Comparison of ENCODE assay signal across 9 mouse cellular contexts in the genomic region with DNA sequence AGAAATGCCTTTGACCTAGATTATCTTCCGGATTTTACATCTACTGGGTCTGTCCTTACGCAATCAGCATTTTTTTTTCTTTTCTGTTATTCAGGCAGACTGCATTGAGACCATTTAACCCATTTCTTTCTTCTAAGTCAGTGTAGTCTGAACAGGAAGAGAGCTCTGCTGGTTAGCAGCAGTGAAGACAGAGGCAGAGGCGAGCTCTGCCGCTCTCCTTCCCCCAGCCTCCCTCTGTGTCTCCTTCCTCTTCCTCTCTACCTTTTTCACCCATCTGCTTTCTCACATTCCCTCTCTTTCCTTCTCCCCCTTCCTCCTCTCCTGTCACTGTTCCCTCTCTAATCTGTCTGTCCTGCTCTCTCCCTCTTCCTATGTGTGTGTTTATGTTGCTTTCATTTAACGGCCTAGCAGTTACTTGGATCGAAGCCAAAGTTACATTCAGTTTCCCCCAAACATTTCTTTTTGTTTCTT.
DNase-seq lines count a peak whose midpoint lies in the region; ATAC-seq and TF ChIP-seq lines count a peak whose summit lies in the region.
"Had no signal": no experiment of that assay in that cellular context is flagged by ENCODE, and none has a peak within 500 bp of the region (broad histone marks: within the 10 kb centered on the region; RNA-seq: fewer than 3 reads in every experiment).

No protein-coding gene starts in this region.

- no peak for TF ChIP-seq CTCF in testis, adult 2 months (IDR thresholded peaks at IDR 0.05; ENCODE audit: control insufficient read depth, insufficient read depth, insufficient replicate concordance, low read depth, low read length)

- no peaks in the 10 kb centered on the region for H3K4me1 ChIP-seq in hindbrain, embryonic 15.5 days (replicated peaks)
- no peaks in the 10 kb centered on the region; the same call in 1 of the 2 replicates for H3K4me1 ChIP-seq in hindbrain, embryonic 12.5 days
- H3K4me1 ChIP-seq in testis, adult 2 months (ENCODE audit: control insufficient read depth, insufficient read depth, low read length): no peaks in the 10 kb centered on the region
- no peaks in the 10 kb centered on the region for H3K4me1 ChIP-seq in intestine, embryonic 16.5 days (ENCODE audit: control insufficient read depth, insufficient read depth, low read length)

- TF ChIP-seq POLR2A in testis, adult 2 months (IDR thresholded peaks at IDR 0.05; ENCODE audit: control insufficient read depth, low read depth, low read length): no peak

- H3K4me3 ChIP-seq in hindbrain, embryonic 15.5 days: no peak overlapping the region
- no peak overlapping the region for H3K4me3 ChIP-seq in hindbrain, embryonic 12.5 days
- H3K4me3 ChIP-seq in testis, adult 2 months (ENCODE audit: control insufficient read depth, low read depth, low read length): no peak overlapping the region
- no peak overlapping the region for H3K4me3 ChIP-seq in intestine, embryonic 16.5 days (ENCODE audit: low read length)

- H3K36me3 ChIP-seq in hindbrain, embryonic 15.5 days: no peaks in the 10 kb centered on the region
- H3K36me3 ChIP-seq in hindbrain, embryonic 12.5 days: no peaks in the 10 kb centered on the region
- no peaks in the 10 kb centered on the region for H3K36me3 ChIP-seq in testis, adult 2 months (ENCODE audit: control insufficient read depth, insufficient read depth, low read length)
- H3K36me3 ChIP-seq in intestine, embryonic 16.5 days (ENCODE audit: control insufficient read depth, insufficient read depth, low read length): no peaks in the 10 kb centered on the region

- no peak overlapping the region for H3K4me2 ChIP-seq in hindbrain, embryonic 15.5 days
- no peak overlapping the region for H3K4me2 ChIP-seq in hindbrain, embryonic 12.5 days (replicated peaks)
- no peak overlapping the region for H3K4me2 ChIP-seq in intestine, embryonic 16.5 days (ENCODE audit: low read depth, low read length)

- H3K27ac ChIP-seq in hindbrain, embryonic 15.5 days (replicated peaks): 0 out of 2 replicates have a peak overlapping the region, but pooled peaks have one; percentile 12
- H3K27ac ChIP-seq in hindbrain, embryonic 12.5 days: no peak overlapping the region
- peak overlapping the region; percentile 32; the same call in 1 of the 2 replicates for H3K27ac ChIP-seq in testis, adult 2 months (ENCODE audit: control insufficient read depth, insufficient read depth, low read depth, low read length)
- H3K27ac ChIP-seq in intestine, embryonic 16.5 days (ENCODE audit: low read length): peak overlapping the region; percentile 59

- WGBS in hindbrain, embryonic 15.5 days: 54% methylated on average over 6 of the region's 6 CpGs
- WGBS in hindbrain, embryonic 12.5 days: 65% methylated on average over 6 of the region's 6 CpGs
- 50% methylated on average over 6 of the region's 6 CpGs for WGBS in intestine, embryonic 16.5 days

- no peak overlapping the region for H3K9ac ChIP-seq in hindbrain, embryonic 15.5 days
- no peak overlapping the region for H3K9ac ChIP-seq in hindbrain, embryonic 12.5 days
- no peak overlapping the region; the same call in 1 of the 2 replicates for H3K9ac ChIP-seq in intestine, embryonic 16.5 days (ENCODE audit: low read depth, low read length)

- ATAC-seq in hindbrain, embryonic 15.5 days (ENCODE audit: low FRiP score, low read depth): no peak
- no peak for ATAC-seq in hindbrain, embryonic 12.5 days (ENCODE audit: low FRiP score)
- ATAC-seq in intestine, embryonic 16.5 days: peak; percentile 38; the same call in 1 of the 2 replicates

- no peak for DNase-seq in testis, postnatal 10 days (ENCODE audit: low spot score)
- DNase-seq in yolk sac, embryonic 10.5 days (ENCODE audit: low spot score): peak; percentile 7
- no peak for DNase-seq in cerebellum, adult 11 months
- DNase-seq in cerebellum, postnatal 10 days: no peak
- DNase-seq: gastrocnemius, postnatal 10 days had no signal

- H3K27me3 ChIP-seq in hindbrain, embryonic 15.5 days: no peaks in the 10 kb centered on the region
- H3K27me3 ChIP-seq in hindbrain, embryonic 12.5 days: no peaks in the 10 kb centered on the region
- no peaks in the 10 kb centered on the region for H3K27me3 ChIP-seq in testis, adult 2 months (ENCODE audit: control insufficient read depth, insufficient read depth, low read length)
- no peaks in the 10 kb centered on the region for H3K27me3 ChIP-seq in intestine, embryonic 16.5 days (replicated peaks; ENCODE audit: control insufficient read depth, insufficient read depth, low read length)

- no peaks in the 10 kb centered on the region for H3K9me3 ChIP-seq in hindbrain, embryonic 15.5 days
- H3K9me3 ChIP-seq in hindbrain, embryonic 12.5 days (replicated peaks): no peaks in the 10 kb centered on the region
- no peaks in the 10 kb centered on the region for H3K9me3 ChIP-seq in intestine, embryonic 16.5 days (ENCODE audit: control insufficient read depth, low read length)
